Mouse (Mus musculus): Measurements from ENCODE around the gene Fgfr3.

Gene Fgfr3

GRCm38 (mm10) chr5:33697947-33698512 lies 23.4 kb upstream of the Fgfr3 start:
- DNase-seq (ENCODE audit: low spot score): no peak

- DNase-seq (ENCODE audit: low spot score): no peak
Observed at GRCm38 (mm10) chr5:33698669-33699068, 22.8 kb upstream of the Fgfr3 start.

- no peak for DNase-seq (ENCODE audit: low spot score)
Observed at GRCm38 (mm10) chr5:33700010-33700409, 21.5 kb upstream of the Fgfr3 start.

DNA sequence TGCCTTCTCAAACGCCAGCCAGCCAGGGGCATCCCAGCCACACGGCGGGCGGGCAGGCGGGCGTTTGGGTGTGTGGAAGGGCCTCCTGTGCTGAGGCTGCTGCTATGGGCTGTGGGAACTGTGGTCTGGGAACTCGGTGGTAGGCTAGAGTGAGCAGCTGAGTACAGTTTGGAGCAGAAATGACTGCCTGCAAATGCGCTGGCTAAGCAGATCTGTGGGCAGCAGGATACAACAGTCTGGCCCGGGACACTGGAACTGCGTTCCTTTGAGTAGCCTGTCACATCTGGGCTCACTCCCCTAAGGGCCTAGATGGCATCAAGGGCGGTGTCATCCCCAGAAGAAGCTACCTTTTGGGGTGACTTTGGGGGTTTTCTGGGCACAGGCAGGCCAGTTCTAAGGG lies 19.6 kb upstream of the Fgfr3 start:
- DNase-seq (ENCODE audit: low spot score): no peak

DNA sequence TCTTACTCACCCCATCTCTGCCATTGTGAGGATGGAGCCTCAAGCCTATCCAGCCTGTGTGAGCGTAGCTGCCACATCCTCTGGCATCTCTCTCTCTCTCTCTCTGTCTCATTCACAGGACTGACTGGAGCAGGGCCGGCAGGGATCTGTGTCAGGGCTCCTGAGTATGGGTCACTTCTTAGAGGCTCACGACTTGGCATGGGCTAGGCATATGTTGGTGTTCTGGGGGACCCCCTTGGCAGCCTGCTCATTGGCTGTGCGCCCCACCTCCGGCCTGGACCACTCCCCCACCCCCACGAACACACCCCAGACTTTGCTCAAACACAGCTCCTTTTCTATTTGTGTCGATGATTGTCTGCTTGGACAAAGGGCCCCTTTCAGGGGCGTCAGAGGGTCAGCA lies 17.5 kb upstream of the Fgfr3 start:
- no peak for DNase-seq (ENCODE audit: low spot score)

DNA sequence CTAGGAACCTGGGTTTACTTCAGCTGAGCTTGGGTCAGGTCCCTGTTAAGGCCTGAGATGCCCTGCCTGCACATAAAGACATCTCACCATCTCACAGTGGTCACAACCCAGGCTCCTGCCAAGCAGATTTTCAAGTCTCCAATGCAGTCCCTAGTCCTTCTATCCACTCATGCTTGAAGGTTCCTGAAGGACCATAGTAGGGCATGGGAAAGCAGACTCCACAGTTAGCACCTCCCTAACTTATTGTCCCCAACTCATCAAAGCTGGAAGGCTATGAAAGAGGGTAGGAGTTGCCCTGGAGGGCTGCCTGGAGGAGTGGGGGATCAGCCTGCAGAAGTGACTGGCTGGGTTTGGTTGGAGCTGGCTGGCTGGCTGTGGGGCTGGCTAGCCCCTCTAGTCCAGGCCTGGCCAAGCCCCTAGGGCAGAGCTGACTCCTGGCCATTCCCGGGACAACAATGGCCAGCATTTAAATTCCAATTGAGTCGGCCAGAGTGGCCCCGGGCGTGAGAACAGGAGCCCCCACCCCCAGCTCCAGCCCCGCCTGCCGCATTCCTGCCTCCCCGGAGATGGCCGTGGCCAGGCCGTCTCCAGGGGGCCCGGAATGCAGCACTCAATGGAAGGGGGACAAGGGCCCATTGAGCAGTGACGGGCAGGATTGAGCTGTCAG lies 16.4 kb upstream of the Fgfr3 start:
- no peak for DNase-seq (ENCODE audit: low spot score)

- no peak for DNase-seq (ENCODE audit: low spot score)
Observed at GRCm38 (mm10) chr5:33705612-33706349, 15.7 kb upstream of the Fgfr3 start.

DNA sequence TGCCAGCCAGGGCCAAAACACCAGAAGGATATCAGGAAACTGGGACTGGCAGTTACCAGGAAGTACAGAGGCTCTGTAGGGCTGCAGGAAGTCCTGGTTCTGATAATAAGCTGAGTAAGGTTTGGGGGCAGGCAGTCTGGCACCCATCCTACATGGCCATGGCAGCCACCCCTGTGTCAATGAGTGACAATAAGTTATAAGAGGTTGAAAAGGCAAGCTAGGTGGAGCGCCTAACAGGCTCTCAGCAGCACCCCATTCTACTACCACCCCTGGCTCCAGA lies 15.2 kb upstream of the Fgfr3 start:
- no peak for DNase-seq (ENCODE audit: low spot score)

DNA sequence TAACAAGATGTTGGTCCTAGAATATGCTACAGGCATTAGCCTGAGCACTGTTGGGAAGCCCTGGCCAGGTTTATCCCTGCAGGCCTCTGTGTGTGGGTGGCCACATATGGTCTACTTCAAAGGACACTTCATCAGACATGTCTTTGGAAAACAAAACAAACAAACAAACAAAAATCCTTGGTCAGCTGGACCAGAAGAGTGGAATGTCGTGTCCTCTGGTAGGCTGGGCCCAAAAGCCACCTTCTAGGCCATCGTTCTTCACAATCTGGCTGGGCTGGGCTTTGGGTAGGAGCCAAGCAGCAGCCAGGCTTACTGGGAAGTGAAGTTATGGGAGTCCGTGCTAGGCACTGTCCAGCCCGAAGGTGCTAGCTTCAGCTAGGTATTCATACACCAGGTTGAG lies 14.3 kb upstream of the Fgfr3 start:
- DNase-seq (ENCODE audit: low spot score): no peak

DNA sequence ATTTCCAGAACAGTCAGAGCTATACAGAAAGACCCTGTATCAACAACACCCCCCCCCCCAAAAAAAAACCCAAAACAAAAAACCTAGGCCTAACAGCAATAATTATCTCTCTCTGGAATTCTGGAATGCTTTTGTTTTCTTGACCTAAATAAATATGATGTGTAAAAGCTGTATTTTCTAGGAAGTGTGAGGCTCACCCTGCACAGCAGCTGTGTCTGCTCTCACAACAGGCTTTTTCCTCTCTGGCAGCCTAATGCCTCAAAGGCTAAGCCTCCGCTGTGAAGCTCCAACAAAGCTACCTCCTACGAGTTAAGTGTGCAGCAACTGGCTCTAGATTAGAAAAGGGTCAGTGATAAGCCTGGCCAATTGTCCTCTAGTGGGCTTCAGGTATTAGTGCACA lies 12.4 kb upstream of the Fgfr3 start:
- no peak for DNase-seq (ENCODE audit: low spot score)

- DNase-seq (ENCODE audit: low spot score): no peak
Observed at GRCm38 (mm10) chr5:33712550-33712949, 8.9 kb upstream of the Fgfr3 start.

DNA sequence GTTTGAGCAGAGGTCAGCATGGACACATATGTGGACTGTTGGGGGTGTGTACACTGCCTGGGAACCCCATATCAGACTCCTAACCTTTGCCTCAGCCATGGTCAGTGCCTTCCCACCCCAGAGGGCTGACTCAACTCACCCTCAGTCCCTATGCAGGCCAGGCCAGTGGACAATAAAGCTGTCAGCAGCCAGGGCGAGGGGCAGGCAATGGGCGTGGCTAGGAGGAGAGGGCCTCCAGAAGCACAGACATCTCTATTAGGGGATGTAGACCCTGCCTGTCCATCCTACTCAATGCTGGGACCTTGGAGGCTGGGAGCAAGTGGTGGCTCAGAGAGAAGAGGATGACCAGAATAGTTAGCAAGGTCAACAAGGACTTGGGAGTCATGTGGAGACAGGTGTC lies 6.3 kb upstream of the Fgfr3 start:
- no peak for DNase-seq (ENCODE audit: low spot score)

DNA sequence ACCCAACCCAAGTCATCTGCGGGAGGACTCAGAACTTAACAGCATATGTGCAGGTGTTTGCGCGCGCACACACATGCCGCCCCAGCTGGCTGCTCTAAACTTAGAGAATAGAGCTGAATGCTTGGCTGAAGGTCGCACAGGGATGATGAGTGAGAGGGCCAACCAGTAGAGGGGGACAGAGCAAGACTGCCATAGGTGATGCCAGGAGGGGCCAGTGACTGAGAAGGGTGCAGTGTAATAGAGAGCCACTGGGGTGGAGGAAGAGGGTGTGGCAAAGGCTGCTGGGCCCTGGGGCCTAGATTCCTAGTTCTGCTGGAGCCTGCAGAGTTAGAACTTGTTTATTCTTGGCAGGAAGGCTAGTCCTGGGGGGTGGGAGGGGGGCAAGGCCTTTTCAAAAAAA lies 5.0 kb upstream of the Fgfr3 start:
- DNase-seq (ENCODE audit: low spot score): no peak

DNA sequence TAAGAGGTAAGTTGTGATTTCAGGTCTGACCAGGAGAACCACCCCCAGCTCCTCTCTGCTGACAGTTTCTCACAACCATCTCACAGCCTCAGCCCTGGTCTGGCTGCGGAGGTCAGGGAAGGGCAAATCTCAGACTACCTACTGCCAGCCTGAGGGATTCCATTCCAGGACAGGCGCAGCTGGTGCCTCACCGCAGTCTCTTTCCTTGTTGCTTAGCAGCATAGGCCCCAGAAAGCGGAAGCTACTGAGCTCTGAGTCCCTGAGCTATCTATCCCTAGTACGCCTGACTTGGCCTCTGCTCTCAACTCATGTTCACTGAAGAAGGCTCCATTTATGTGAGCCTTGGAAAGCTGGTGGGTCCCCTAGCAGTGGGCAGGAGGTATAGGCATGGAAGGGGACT lies 3.0 kb upstream of the Fgfr3 start:
- DNase-seq (ENCODE audit: low spot score): no peak

DNA sequence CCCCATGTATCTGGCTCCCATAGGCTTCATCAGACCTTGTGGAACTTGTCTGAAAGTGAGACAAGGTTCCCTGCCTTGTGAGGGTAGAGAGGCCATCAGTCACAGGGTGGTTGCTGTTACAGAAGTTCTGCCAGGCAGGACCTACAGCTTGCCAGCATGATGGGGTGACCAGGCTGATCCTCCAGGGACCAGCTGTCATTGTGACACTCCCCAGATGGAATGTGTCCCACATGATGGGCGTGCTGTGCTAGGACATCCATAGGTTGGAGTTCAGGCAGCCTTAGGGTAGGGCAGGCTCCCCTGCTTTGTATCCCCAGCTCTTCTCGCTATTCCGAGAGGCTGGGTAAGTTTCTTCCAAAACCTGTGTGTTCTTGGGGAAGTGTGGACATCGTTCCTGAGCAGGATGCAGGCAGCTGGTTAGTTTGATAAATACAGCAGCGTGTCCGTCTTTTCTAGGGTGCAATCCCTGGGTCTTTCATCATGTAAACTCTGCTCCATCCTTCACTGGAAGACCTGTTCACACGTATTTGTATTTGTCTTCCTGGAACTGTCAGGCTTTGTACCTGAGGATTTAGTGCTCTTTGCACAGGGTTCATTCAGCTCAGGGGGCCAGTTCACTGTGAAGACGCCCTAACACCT lies 503 bp upstream of the Fgfr3 start:
- DNase-seq (ENCODE audit: low spot score): no peak

DNA sequence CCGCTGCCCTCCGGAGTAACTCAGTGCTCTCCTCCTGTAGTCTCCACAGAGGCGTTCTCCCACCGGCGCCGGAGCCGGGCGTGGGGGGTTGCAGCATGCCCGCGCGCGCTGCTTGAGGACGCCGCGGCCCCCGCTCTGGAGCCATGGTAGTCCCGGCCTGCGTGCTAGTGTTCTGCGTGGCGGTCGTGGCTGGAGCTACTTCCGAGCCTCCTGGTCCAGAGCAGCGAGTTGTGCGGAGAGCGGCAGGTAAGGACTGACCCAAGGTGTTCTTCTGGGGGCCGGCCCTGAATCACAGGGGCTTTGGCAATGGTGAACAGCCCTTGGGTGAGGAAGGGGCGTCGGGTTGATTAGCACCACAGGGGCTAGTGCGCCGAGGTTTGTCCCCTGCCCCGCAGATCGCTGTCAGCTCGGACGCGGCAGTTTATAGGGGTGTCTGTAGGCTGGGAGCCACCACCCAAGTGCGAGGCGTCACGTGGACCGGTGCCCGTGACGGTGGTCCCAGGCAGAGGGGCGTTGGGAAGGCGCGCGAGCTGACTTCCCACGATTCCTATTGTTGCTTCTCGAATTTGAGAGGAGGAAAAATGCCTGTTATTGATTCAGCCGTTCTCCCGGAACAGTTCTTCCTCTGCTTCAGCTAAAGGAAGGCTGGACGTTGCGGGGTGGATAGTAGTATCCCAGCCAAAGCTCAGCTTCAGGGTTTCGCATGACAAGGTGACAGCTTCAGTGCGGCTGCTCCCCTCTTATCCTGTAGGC lies 968 bp downstream of the Fgfr3 start:
- DNase-seq (ENCODE audit: low spot score): no peak

DNA sequence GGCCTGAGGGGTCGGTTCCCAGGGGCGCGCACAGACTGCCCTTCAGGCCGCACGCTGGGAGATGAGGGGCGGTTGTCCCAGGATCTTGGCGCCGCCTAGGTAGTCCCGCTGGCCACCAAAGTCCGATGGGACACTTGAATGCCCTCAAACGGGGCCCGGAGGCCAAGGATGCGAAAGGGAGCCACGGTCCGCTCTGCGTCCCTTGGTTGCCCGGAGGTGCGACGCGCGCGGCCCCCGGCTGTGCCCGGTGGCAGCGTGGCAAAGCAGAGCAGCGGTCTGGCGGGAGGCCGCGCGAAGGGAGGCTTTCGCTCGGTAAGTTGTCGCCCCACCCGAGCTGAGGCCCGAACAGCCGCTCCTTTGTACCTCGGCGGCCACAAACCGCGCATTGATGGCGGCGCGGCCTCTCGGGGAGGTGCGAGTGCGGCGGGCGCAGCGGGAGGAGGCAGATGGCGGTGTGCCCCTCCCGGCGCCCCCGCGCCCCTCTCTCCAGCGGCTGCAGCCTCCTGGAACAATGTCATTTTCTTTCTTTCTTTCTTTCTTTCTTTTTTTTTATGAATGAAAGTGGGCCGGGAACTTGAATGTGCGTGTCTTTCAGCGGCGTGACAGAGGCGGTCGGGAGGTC lies 1.7 kb downstream of the Fgfr3 start:
- no peak for DNase-seq (ENCODE audit: low spot score)

- DNase-seq (ENCODE audit: low spot score): no peak
Observed at GRCm38 (mm10) chr5:33723641-33724465, 2.4 kb downstream of the Fgfr3 start.

DNA sequence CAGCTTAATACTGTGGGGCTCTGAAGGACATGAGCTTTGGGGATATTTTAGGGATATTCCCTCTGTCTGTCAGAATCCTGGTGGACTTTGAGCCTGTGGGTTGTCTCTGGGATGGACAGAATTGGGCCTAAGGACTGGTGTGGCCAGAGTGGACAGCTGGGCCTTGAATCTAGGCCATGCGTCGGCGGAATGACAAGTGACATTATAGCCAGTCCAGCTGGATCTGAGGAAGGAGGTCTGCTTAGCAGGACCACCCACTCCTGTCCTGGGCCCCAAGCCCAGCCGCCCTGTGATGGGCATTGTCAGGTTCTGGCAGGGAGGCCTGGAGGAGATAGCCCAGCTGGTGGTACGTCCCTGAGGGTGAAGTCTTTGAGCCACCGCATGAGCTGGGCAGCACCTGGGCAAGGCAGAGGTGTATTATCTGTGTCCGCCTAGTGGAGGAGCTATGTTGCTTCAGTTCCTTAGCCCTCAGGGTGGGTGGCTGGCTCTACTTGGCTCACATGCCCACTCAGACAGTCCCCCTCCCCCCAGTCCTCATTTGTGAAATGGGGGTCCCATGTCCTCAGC lies 4.7 kb downstream of the Fgfr3 start:
- DNase-seq (ENCODE audit: low spot score): no peak

GRCm38 (mm10) chr5:33726891-33727290 lies 5.4 kb downstream of the Fgfr3 start:
- no peak for DNase-seq (ENCODE audit: low spot score)

- DNase-seq (ENCODE audit: low spot score): no peak
Observed at GRCm38 (mm10) chr5:33728841-33729240, 7.4 kb downstream of the Fgfr3 start.

All from ovary, postnatal 14 days (tissue).